Mouse (Mus musculus) olfactory bulb, adult 2 months (tissue): ENCODE measurements around the gene Gm10912. TPM values are rescaled to one million over a fixed set of nuclear protein-coding genes. Genes with fewer than 3 reads are reported as not detected.
"Not testable (repeated sequence)": the region's sequence is repeated elsewhere in the genome, so short reads cannot be mapped to it uniquely, and the experiment has no call there.

Experiments
- H3K27ac ChIP-seq: fragments of 200-500 bp; 2 replicates; pipeline ENCODE4 v1.5.1; 2012; ENCODE audit warnings: low read depth, low read length; ENCODE audit not compliant: insufficient read depth
- H3K4me1 ChIP-seq: fragments of 200-500 bp; 2 replicates; pipeline ENCODE4 v1.6.1; 2012; ENCODE audit warnings: low read length; ENCODE audit not compliant: control insufficient read depth, insufficient read depth
- H3K4me3 ChIP-seq: fragments of 200-500 bp; 2 replicates; pipeline ENCODE4 v1.5.1; 2012; ENCODE audit warnings: mild to moderate bottlenecking, low read depth, low read length, moderate library complexity; ENCODE audit not compliant: insufficient read depth
- CTCF ChIP-seq: fragments of 200-500 bp; IDR thresholded peaks from 2 replicates; pipeline ENCODE4 v1.5.1; 2012; ENCODE audit warnings: low read depth, mild to moderate bottlenecking, low read length, moderate library complexity; ENCODE audit not compliant: insufficient read depth
- POLR2A ChIP-seq: fragments of 200-500 bp; IDR thresholded peaks from 2 replicates; pipeline ENCODE4 v1.6.1; 2012; ENCODE audit warnings: mild to moderate bottlenecking, low read depth, low read length, moderate library complexity; ENCODE audit not compliant: insufficient read depth
- WGBS: fragments of 180-500 bp; shearing (Covaris S2); methylation state at CpG from one replicate; pipeline ENCODE4 v1.1.7; 2018; 5-methylcytosine and 5-hydroxymethylcytosine counted together
- polyA plus RNA-seq: library from polyadenylated mRNA; stranded (reverse); fragments of >200 nt; gene quantifications from 2 replicates; pipeline ENCODE4 v1.2.4, GENCODE M21; 2012; ENCODE audit warnings: low replicate concordance; ENCODE audit not compliant: missing spikeins, insufficient read depth, insufficient read length

Gm10912 gene
- polyA plus RNA-seq, 1 experiment, result not detected

GRCm38 (mm10) chr2:104059786-104060185, 5.8 kb upstream of the Gm10912 start:
- WGBS, result 74% methylated on average over 10 of the region's 10 CpGs
- H3K4me1 ChIP-seq, result no peaks in the 10 kb centered on the region
- H3K27ac ChIP-seq, result no peak overlapping the region
- TF ChIP-seq POLR2A (no peak), CTCF (no peak)
- H3K4me3 ChIP-seq, result no peak overlapping the region

- H3K27ac ChIP-seq, result no peak overlapping the region
- TF ChIP-seq POLR2A (no peak), CTCF (no peak)
- no peak overlapping the region for H3K4me3 ChIP-seq
- no peaks in the 10 kb centered on the region for H3K4me1 ChIP-seq
- WGBS, result 89% methylated on average over 6 of the region's 6 CpGs
Observed at GRCm38 (mm10) chr2:104060996-104061395, 4.6 kb upstream of the Gm10912 start.

GRCm38 (mm10) chr2:104062665-104063064, 3.0 kb upstream of the Gm10912 start:
- no peak for TF ChIP-seq POLR2A
- TF ChIP-seq CTCF, result no peak
- H3K27ac ChIP-seq, result no peak overlapping the region
- H3K4me3 ChIP-seq, result no peak overlapping the region
- H3K4me1 ChIP-seq, result no peaks in the 10 kb centered on the region

GRCm38 (mm10) chr2:104064152-104064551, 1.5 kb upstream of the Gm10912 start:
- H3K4me1 ChIP-seq, result no peaks in the 10 kb centered on the region
- no peak overlapping the region for H3K27ac ChIP-seq
- no peak for TF ChIP-seq CTCF
- no peak for TF ChIP-seq POLR2A
- WGBS, result 87% methylated on average over 2 of the region's 2 CpGs
- no peak overlapping the region for H3K4me3 ChIP-seq

- H3K4me3 ChIP-seq, H3K27ac ChIP-seq, H3K4me1 ChIP-seq: not testable (repeated sequence)
- 89% methylated on average over 7 of the region's 7 CpGs for WGBS
Observed at GRCm38 (mm10) chr2:104068450-104068849, 2.8 kb downstream of the Gm10912 start, which contains the start of gene Gm10799. Gene Gm10799, minus strand, starts transcription at chr2:104068550.

GRCm38 (mm10) chr2:104069704-104070185, 4.1 kb downstream of the Gm10912 start, which contains the start of gene Cd59b:
Gene Cd59b, plus strand, starts transcription at chr2:104069849.
- TF ChIP-seq POLR2A (no peak), CTCF (no peak)
- H3K4me1 ChIP-seq, result peaks cover 6% of the 10 kb centered on the region
- H3K27ac ChIP-seq, result no peak within 1 kb of the TSS
- peak within 1 kb of the TSS; percentile 45 for H3K4me3 ChIP-seq
- WGBS, result 10% methylated on average over 13 of the region's 13 CpGs

- H3K4me1 ChIP-seq, H3K27ac ChIP-seq, H3K4me3 ChIP-seq: not testable (repeated sequence)
- WGBS, result 88% methylated on average over 5 of the region's 5 CpGs
Observed at GRCm38 (mm10) chr2:104078285-104078684, 12.7 kb downstream of the Gm10912 start.

GRCm38 (mm10) chr2:104081436-104082050, 15.9 kb downstream of the Gm10912 start:
- H3K4me3 ChIP-seq, H3K4me1 ChIP-seq, H3K27ac ChIP-seq: not testable (repeated sequence)
- no CpG with 5 or more reads among the region's 1 CpGs for WGBS

- Histone ChIP-seq H3K4me1 (no peaks in the 10 kb centered on the region), H3K4me3 (no peak overlapping the region), H3K27ac (no peak overlapping the region)
- TF ChIP-seq POLR2A, result no peak
- TF ChIP-seq CTCF, result no peak
Observed at GRCm38 (mm10) chr2:104082474-104082873, 16.8 kb downstream of the Gm10912 start.

- not testable (repeated sequence) for H3K4me3 ChIP-seq, H3K27ac ChIP-seq, H3K4me1 ChIP-seq
Observed at GRCm38 (mm10) chr2:104084027-104084426, 18.4 kb downstream of the Gm10912 start.

- not testable (repeated sequence) for H3K27ac ChIP-seq, H3K4me1 ChIP-seq, H3K4me3 ChIP-seq
- 92% methylated on average over 1 of the region's 1 CpGs for WGBS
Observed at GRCm38 (mm10) chr2:104087562-104087961, 21.9 kb downstream of the Gm10912 start.
